Mouse (Mus musculus) heart, embryonic 15.5 days (tissue): ENCODE measurements around the gene Map7d3. TPM values are rescaled to one million over a fixed set of nuclear protein-coding genes. Genes with fewer than 3 reads are reported as not detected.

Experiments used
- ATAC-seq: fragments of 200-750 bp; cut with Nextera tagmentation; replicated peaks from 2 replicates; pipeline ENCODE4 v1.8.0; 2017; ENCODE audit warnings: low read depth, moderate TSS enrichment; ENCODE audit not compliant: insufficient number of reproducible peaks, insufficient read depth, low FRiP score
- H3K27ac ChIP-seq: fragments of 300-500 bp; sonication (generic); 2 replicates; pipeline ENCODE4 v1.5.1; 2015; ENCODE audit warnings: mild to moderate bottlenecking, inconsistent platforms
- H3K27me3 ChIP-seq: fragments of 300-500 bp; sonication (generic); 2 replicates; pipeline ENCODE4 v1.6.1; 2015; ENCODE audit warnings: inconsistent platforms
- H3K36me3 ChIP-seq: fragments of 300-500 bp; sonication (generic); 2 replicates; pipeline ENCODE4 v1.6.1; 2015; ENCODE audit warnings: mild to moderate bottlenecking, inconsistent platforms
- H3K4me1 ChIP-seq: fragments of 300-500 bp; sonication (generic); replicated peaks from 2 replicates; pipeline ENCODE4 v1.6.1; 2015; ENCODE audit warnings: inconsistent platforms
- H3K4me2 ChIP-seq: fragments of 300-500 bp; sonication (generic); 2 replicates; pipeline ENCODE4 v1.6.1; 2015; ENCODE audit warnings: inconsistent platforms, mild to moderate bottlenecking, moderate library complexity
- H3K4me3 ChIP-seq: fragments of 300-500 bp; sonication (generic); 2 replicates; pipeline ENCODE4 v1.5.1; 2015; ENCODE audit warnings: mild to moderate bottlenecking, inconsistent platforms
- H3K9ac ChIP-seq: fragments of 300-500 bp; sonication (generic); 2 replicates; pipeline ENCODE4 v1.6.1; 2015; ENCODE audit warnings: mild to moderate bottlenecking, inconsistent platforms
- H3K9me3 ChIP-seq: fragments of 300-500 bp; sonication (generic); replicated peaks from 2 replicates; pipeline ENCODE4 v1.6.1; 2016; ENCODE audit warnings: inconsistent platforms
- WGBS: fragments of 180-500 bp; shearing (Covaris S2); methylation state at CpG from one replicate; pipeline ENCODE4 v1.1.7; 2015; ENCODE audit warnings: mixed read lengths; 5-methylcytosine and 5-hydroxymethylcytosine counted together
- polyA plus RNA-seq: library from polyadenylated mRNA; unstranded; fragments of >200 nt; fragmentation: Nextera tagmentation; extraction: Ambion mirVana; gene quantifications from 2 replicates; pipeline ENCODE4 v1.2.1, GENCODE M21; 2015

The Map7d3 gene
- polyA plus RNA-seq = 2.1 and 2.2 TPM in 2 replicates

DNA sequence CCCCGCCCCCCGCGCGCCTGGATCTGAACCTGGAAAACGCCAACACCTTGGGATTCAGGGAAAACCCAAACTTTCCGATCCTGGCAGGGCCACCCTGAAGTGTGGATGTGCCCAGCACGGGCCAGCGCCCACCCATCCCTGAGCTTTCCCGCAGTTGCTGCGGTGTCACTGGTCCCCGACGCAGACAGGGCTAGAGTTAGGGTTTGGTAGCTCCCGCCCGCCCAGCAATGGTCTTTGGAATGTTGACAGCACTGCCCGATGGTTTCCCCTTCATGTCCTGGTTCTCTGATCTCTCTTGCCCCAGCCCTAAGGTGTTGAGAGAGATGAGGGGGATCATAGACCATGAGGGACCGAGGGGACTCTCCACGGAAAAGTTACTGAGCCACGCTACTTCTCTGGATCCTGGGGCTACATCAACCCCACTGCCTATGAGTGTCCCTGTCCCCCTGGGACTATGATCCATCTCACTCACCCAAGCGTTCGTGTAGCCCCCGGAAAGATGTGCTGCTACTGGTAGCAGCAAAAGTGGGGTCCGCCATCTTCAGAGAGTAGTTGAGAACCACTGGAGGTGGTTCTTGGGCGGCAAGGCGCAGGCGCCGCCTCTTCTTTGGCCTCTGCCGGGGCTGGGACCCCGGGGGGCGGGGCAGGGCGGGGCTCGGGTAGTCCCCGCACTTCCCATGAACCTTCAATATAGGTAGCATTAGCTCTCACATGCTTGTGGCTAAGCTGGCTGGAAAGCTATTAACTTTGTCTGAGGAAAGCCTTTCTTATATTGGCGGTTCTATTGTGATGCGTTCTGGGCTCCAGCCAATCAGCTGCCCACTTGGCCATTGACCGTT, at the start of gene Map7d3:
Gene Map7d3 (minus strand): TSS at position 562 of the 839 bp plus-strand sequence.
- 18% methylated on average over 35 of the region's 35 CpGs for WGBS
- no peaks in the 10 kb centered on the region for H3K36me3 ChIP-seq
- no peak for ATAC-seq
- peak within 1 kb of the TSS; percentile 50 for H3K4me3 ChIP-seq
- H3K4me2 ChIP-seq = peak within 1 kb of the TSS; percentile 73
- no peaks in the 10 kb centered on the region for H3K9me3 ChIP-seq
- no peaks in the 10 kb centered on the region for H3K27me3 ChIP-seq
- peak within 1 kb of the TSS; percentile 11; the same call in 1 of the 2 replicates for H3K9ac ChIP-seq
- H3K27ac ChIP-seq = no peak within 1 kb of the TSS
- no peaks in the 10 kb centered on the region for H3K4me1 ChIP-seq

DNA sequence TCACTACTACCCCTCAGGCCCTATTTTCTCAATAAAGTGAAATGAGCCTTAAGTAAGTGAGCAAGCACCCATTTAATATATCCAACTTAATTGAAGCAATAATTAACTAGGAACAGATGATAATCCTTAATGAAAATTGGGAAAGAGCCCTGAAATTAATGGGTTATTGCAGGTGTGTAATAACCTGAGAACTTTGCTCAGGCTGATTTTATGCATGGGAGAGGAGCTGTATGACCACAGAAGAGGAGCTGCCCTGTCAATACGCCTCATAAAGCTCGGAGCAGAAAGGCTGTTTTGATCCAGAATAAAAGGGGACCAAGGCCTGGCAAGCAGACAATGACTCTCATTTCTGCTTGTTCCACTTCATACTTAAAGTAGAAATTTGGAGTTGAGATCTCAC, 47.7 kb upstream of the Map7d3 start, which contains the start of gene Adgrg4:
Gene Adgrg4 (plus strand): TSS at position 301 of the 400 bp plus-strand sequence.
- Histone ChIP-seq H3K36me3 (no peaks in the 10 kb centered on the region), H3K4me2 (no peak within 1 kb of the TSS), H3K4me1 (no peaks in the 10 kb centered on the region), H3K27me3 (no peaks in the 10 kb centered on the region), H3K9ac (no peak within 1 kb of the TSS), H3K4me3 (no peak within 1 kb of the TSS), H3K27ac (no peak within 1 kb of the TSS), H3K9me3 (no peaks in the 10 kb centered on the region)
- no peak for ATAC-seq
- WGBS = 92% methylated on average over 2 of the region's 2 CpGs

DNA sequence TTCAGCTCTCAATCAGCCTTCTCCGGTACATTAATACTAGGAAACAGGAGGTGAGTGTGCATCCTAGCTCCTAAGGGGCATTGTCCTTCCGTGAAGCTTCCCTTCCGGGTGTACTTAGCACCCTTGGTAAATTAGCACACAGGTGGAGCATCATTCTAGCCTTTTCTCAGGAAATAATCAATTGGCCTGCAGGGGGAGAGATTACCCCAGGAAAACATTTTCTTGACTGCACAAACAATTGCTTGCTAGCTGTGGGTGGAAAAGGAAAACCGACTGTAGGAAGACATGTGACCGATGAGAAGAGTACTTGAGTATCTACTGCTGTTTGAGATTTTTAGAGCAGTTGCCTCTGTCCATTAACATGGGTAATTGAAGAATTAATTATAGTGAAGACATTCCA, 19.1 kb upstream of the Map7d3 start:
- H3K9me3 ChIP-seq = no peaks in the 10 kb centered on the region
- no peak overlapping the region for H3K9ac ChIP-seq
- ATAC-seq = no peak
- WGBS = 61% methylated on average over 5 of the region's 5 CpGs
- no peaks in the 10 kb centered on the region for H3K4me1 ChIP-seq
- H3K4me3 ChIP-seq = no peak overlapping the region
- H3K27ac ChIP-seq = no peak overlapping the region
- no peak overlapping the region for H3K4me2 ChIP-seq
- no peaks in the 10 kb centered on the region for H3K36me3 ChIP-seq
- no peaks in the 10 kb centered on the region for H3K27me3 ChIP-seq

DNA sequence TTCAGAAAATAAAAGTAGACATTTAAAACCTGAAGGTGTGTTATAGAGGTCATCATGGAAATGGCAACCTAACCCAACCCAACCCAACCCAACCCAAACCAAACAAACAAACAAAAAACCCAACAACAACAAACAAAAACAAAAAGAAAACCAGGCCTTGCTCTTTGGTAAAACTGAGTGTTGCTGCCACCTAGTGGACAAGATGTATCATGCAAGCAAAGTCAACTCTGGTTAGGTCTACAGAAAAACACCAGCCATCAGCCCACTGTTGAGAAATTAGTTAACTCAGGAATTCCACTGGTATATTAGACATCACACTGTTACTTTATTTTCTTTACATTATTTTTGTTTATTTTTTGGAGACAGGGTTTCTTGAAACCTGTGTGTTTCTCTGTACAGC, 17.2 kb upstream of the Map7d3 start:
- H3K9me3 ChIP-seq = no peaks in the 10 kb centered on the region
- no peak for ATAC-seq
- H3K4me3 ChIP-seq = no peak overlapping the region
- no peaks in the 10 kb centered on the region for H3K27me3 ChIP-seq
- H3K36me3 ChIP-seq = no peaks in the 10 kb centered on the region
- no peak overlapping the region for H3K9ac ChIP-seq
- no peak overlapping the region for H3K27ac ChIP-seq
- H3K4me1 ChIP-seq = no peaks in the 10 kb centered on the region
- H3K4me2 ChIP-seq = no peak overlapping the region

DNA sequence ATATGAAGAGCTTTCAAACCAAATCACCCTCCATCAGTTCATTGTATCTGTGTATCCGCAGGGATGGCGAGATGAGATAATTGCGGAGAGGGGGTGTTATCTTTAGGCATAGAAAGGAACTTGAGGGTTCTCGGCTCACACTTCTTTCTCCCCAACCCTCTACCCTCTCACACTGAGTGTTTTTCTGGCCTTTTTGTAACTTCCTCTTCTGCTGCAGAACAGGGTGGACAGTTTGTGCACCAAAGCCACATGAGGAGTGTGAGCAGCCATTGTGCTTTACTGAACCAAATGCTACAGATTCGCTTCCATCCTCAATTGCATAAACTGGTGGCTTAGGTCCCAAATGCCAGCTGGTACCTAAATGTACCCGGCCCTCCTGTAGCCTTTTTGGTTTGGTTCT, 13.7 kb upstream of the Map7d3 start:
- no peaks in the 10 kb centered on the region for H3K36me3 ChIP-seq
- H3K4me1 ChIP-seq = no peaks in the 10 kb centered on the region
- ATAC-seq = no peak
- H3K4me3 ChIP-seq = no peak overlapping the region
- H3K9me3 ChIP-seq = no peaks in the 10 kb centered on the region
- H3K4me2 ChIP-seq = no peak overlapping the region
- no peak overlapping the region for H3K9ac ChIP-seq
- H3K27ac ChIP-seq = no peak overlapping the region
- WGBS = 75% methylated on average over 6 of the region's 6 CpGs
- no peaks in the 10 kb centered on the region for H3K27me3 ChIP-seq

DNA sequence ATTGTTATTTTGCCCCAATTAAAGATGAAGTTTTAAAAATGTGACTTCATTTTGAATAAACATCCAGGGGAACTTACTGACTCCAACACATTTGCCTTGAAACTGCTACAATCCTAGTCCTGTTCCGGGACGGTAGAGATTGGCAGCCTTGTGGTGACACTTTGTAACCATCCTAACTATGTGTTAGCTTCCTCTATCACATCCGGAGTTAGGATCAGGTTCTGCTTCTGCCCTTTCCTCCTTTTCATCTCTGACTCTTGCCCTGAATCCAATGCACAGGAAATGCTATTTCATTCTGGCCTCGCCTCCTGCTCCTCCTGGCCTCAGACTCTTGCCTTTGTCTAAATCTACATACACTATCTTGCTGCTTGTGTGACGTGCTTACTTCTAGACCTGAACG, 5.4 kb upstream of the Map7d3 start:
- Histone ChIP-seq H3K36me3 (no peaks in the 10 kb centered on the region), H3K27ac (no peak overlapping the region), H3K27me3 (no peaks in the 10 kb centered on the region), H3K4me2 (no peak overlapping the region), H3K4me3 (no peak overlapping the region), H3K4me1 (no peaks in the 10 kb centered on the region), H3K9me3 (no peaks in the 10 kb centered on the region), H3K9ac (no peak overlapping the region)
- no peak for ATAC-seq
- whole genome bisulfite sequencing = 56% methylated on average over 6 of the region's 6 CpGs

DNA sequence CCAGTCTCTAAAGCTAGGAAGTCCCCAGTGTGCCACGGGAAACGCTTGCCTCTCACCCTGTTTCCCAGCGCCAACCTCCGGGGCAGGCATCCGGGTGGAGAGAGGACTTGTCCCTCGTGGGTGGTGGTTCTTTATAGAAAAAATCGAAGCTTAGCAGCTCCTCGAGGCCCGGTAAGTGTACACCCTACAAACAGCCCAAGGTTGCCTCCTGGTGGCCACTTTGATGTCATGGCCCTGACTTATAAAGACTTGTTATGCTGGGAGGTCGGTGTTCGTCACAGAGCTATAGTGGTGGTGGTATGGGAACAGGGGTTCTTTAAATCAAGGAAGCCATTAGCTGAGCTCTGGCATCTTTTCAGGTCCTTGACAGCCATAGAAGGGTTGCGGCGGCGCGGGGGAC, 30.9 kb downstream of the Map7d3 start:
- H3K9ac ChIP-seq = no peak overlapping the region
- no peaks in the 10 kb centered on the region for H3K9me3 ChIP-seq
- no peaks in the 10 kb centered on the region for H3K4me1 ChIP-seq
- H3K27me3 ChIP-seq = no peaks in the 10 kb centered on the region
- H3K27ac ChIP-seq = no peak overlapping the region
- no peak for ATAC-seq
- H3K4me2 ChIP-seq = no peak overlapping the region
- peaks cover 8% of the 10 kb centered on the region; the same call in 1 of the 2 replicates for H3K36me3 ChIP-seq
- no peak overlapping the region for H3K4me3 ChIP-seq
- 55% methylated on average over 15 of the region's 15 CpGs for WGBS

DNA sequence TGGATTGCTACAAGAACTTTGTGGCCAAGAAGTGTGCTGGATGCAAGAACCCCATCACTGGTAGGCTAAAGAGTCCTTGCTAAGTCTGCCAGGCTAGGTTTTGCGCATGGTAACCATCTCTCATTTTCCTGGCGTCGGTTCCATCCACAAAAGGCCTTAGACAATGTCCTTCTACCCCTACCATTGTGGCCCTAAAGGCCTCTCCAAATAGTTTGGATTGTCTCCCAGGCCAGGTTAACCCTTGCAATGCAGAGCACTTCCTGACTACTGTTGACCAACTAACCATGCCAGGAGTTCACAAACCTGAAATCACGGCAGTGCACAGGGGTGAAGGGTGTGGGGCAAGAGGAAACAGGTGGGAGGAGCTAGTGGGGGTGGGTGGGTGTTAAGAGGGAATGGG, 31.5 kb downstream of the Map7d3 start:
- Histone ChIP-seq H3K4me3 (no peak overlapping the region), H3K9ac (no peak overlapping the region), H3K36me3 (peaks cover 8% of the 10 kb centered on the region; the same call in 1 of the 2 replicates), H3K9me3 (no peaks in the 10 kb centered on the region), H3K4me1 (no peaks in the 10 kb centered on the region), H3K4me2 (no peak overlapping the region), H3K27me3 (no peaks in the 10 kb centered on the region), H3K27ac (no peak overlapping the region)
- WGBS = 71% methylated on average over 4 of the region's 4 CpGs
- ATAC-seq = no peak

DNA sequence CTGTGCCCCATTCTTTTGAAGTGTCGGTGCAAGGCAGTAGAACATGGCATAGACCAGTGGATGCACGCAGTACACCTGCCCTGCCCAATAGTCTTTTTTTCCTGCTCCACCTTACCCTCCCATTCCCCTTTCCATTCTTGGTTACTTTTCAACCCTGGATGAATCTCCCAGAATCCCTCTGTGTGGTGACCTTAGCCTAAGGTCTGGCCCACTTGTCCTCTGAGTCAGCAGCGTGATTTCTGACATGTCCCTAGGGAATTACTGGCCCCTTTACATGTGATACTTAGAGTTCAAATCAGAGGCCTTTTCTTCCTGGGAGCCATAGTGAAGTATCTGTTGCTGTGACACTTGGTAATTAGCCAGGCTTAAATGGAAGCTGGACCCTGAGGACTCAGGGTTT, 34.6 kb downstream of the Map7d3 start:
- Histone ChIP-seq H3K4me2 (no peak overlapping the region), H3K9ac (no peak overlapping the region), H3K27me3 (no peaks in the 10 kb centered on the region), H3K36me3 (no peaks in the 10 kb centered on the region; the same call in 1 of the 2 replicates), H3K4me3 (no peak overlapping the region), H3K4me1 (no peaks in the 10 kb centered on the region), H3K9me3 (no peaks in the 10 kb centered on the region), H3K27ac (no peak overlapping the region)
- 76% methylated on average over 3 of the region's 3 CpGs for WGBS
- ATAC-seq = no peak

DNA sequence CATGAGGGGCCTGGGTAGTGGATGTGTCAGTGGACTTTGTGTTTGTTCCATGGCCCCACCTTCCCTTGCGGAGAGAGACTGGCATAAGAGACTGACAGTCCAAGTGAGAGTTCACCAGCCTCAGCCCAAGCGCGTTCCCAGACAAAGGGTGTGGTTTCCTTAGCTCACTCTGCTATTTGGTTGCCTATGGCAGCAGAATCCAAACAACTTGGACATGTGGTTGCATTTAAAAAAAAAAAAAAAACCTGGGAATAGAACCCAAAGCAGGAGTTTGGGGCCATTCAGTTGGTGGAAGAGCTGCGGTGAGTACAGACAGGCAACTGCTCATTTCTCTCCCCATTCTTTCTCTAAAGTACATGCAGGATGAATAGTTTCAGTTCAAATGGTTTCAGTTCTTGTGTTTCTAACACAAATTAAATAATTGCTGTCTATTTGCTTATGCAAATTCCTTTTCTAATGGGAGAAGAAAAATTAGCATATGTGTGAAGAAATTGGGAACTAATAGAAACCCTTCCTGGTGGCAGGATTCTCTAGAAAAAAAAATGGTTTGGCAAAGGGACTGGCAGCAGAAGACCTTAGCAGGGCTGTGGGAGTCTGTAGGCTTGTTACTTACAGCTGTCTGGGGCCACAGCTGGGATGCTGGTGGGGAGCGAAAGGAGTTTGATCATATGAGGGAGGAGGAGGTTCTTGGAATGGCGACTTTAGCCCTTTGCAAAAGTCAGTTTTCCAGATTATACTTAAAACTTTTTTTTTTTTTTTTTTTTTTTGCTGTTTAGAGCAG, 35.7 kb downstream of the Map7d3 start:
- Histone ChIP-seq H3K9ac (no peak overlapping the region), H3K4me1 (no peaks in the 10 kb centered on the region), H3K9me3 (no peaks in the 10 kb centered on the region), H3K36me3 (no peaks in the 10 kb centered on the region; the same call in 1 of the 2 replicates), H3K27me3 (no peaks in the 10 kb centered on the region), H3K4me2 (no peak overlapping the region), H3K4me3 (no peak overlapping the region), H3K27ac (no peak overlapping the region)
- 62% methylated on average over 6 of the region's 6 CpGs for WGBS
- no peak for ATAC-seq

DNA sequence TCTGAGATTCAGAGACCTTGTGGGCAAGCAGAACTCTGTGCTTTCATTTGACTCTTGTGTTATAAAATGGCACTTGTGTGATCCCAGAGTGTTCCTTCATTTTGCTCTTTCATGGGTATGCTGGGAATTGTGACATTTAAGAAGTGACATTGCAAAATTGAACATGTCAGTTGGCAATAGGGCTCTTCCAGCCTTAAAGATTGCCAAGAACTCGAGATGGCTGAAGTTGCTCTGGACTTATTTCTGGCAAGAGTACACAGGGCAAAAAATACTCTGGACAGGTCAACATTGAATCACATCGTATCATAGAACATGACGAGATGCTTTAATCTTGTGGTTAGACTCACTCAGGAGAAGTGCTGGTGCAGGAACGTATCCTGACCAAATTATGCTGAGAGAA, 48.8 kb downstream of the Map7d3 start:
- Histone ChIP-seq H3K36me3 (no peaks in the 10 kb centered on the region), H3K27ac (no peak overlapping the region), H3K4me3 (no peak overlapping the region), H3K27me3 (no peaks in the 10 kb centered on the region), H3K4me1 (no peaks in the 10 kb centered on the region), H3K9me3 (no peaks in the 10 kb centered on the region), H3K4me2 (no peak overlapping the region), H3K9ac (no peak overlapping the region)
- ATAC-seq = no peak
- 59% methylated on average over 4 of the region's 4 CpGs for WGBS
